Mouse (Mus musculus): ENCODE data around the gene Ebp. TPM values are rescaled to one million over a fixed set of nuclear protein-coding genes. Genes with fewer than 3 reads are reported as not detected.
A peak's percentile ranks its signal among the peaks of the same experiment; 100 is the strongest.

Gene Ebp
- total RNA-seq, 1 experiment = 85.8 TPM

GRCm38 (mm10) chrX:8205551-8205950, 12.2 kb upstream of the Ebp start:
- Histone ChIP-seq H3K36me3 (ENCODE audit: control insufficient read depth, insufficient read depth, low read length, poor library complexity, severe bottlenecking) (peaks cover 18% of the 10 kb centered on the region), H3K9me3 (ENCODE audit: control insufficient read depth, insufficient read depth, low read depth, low read length) (no peaks in the 10 kb centered on the region), H3K4me3 (ENCODE audit: insufficient read depth in 1 of 2, low read depth in 1 of 2, low read length in 2 of 2, poor library complexity in 1 of 2, severe bottlenecking in 1 of 2) (peak overlapping the region; percentile 68 to 90), H3K9ac (ENCODE audit: insufficient read depth, low read depth, low read length, poor library complexity, severe bottlenecking) (no peak overlapping the region; the same call in 1 of the 2 replicates), H3K4me1 (ENCODE audit: control insufficient read depth in 2 of 2, insufficient read depth in 2 of 2, low read length in 2 of 2, poor library complexity in 1 of 2) (peaks cover 4 to 8% of the 10 kb centered on the region in 2 experiments), H3K27ac (ENCODE audit: insufficient read depth, low read depth, low read length, poor library complexity, severe bottlenecking) (no peak overlapping the region)
- in situ Hi-C loops (cut with MboI; ENCODE audit: low sequenced_read_pairs in 2 of 2, unreplicated experiment in 2 of 2) = no loop called here
- DNase-seq (ENCODE audit: low read depth, low spot score) = no peak
- no peak for TF ChIP-seq CHD2 (IDR thresholded peaks at IDR 0.05; ENCODE audit: low read depth, low read length)
- no peak for TF ChIP-seq MAFK (IDR thresholded peaks at IDR 0.05; ENCODE audit: insufficient read depth, low read depth, low read length)
- no peak for TF ChIP-seq ZNF384 (IDR thresholded peaks at IDR 0.05; ENCODE audit: low read depth, low read length)
- TF ChIP-seq ZC3H11A (IDR thresholded peaks at IDR 0.05; ENCODE audit: borderline replicate concordance, low read depth, low read length) = no peak
- no peak for TF ChIP-seq HCFC1 (IDR thresholded peaks at IDR 0.05; ENCODE audit: borderline replicate concordance, insufficient read depth, low read length)

GRCm38 (mm10) chrX:8205088-8205487, 11.8 kb upstream of the Ebp start:
- no peak for TF ChIP-seq ZC3H11A (IDR thresholded peaks at IDR 0.05; ENCODE audit: borderline replicate concordance, low read depth, low read length)
- TF ChIP-seq CHD2 (IDR thresholded peaks at IDR 0.05; ENCODE audit: low read depth, low read length) = no peak
- TF ChIP-seq HCFC1 (IDR thresholded peaks at IDR 0.05; ENCODE audit: borderline replicate concordance, insufficient read depth, low read length) = no peak
- no peak for TF ChIP-seq ZNF384 (IDR thresholded peaks at IDR 0.05; ENCODE audit: low read depth, low read length)
- TF ChIP-seq MAFK (IDR thresholded peaks at IDR 0.05; ENCODE audit: insufficient read depth, low read depth, low read length) = no peak
- Histone ChIP-seq H3K9ac (ENCODE audit: insufficient read depth, low read depth, low read length, poor library complexity, severe bottlenecking) (no peak overlapping the region), H3K36me3 (ENCODE audit: control insufficient read depth, insufficient read depth, low read length, poor library complexity, severe bottlenecking) (peaks cover 19% of the 10 kb centered on the region), H3K9me3 (ENCODE audit: control insufficient read depth, insufficient read depth, low read depth, low read length) (no peaks in the 10 kb centered on the region), H3K4me1 (ENCODE audit: control insufficient read depth in 2 of 2, insufficient read depth in 2 of 2, low read length in 2 of 2, poor library complexity in 1 of 2) (peaks cover 4 to 8% of the 10 kb centered on the region in 2 experiments), H3K4me3 (ENCODE audit: insufficient read depth in 1 of 2, low read depth in 1 of 2, low read length in 2 of 2, poor library complexity in 1 of 2, severe bottlenecking in 1 of 2) (peak overlapping the region in 1 of 2 experiments; percentile 90; a peak in 1 of 4 replicates), H3K27ac (ENCODE audit: insufficient read depth, low read depth, low read length, poor library complexity, severe bottlenecking) (no peak overlapping the region)
- no peak for DNase-seq (ENCODE audit: low read depth, low spot score)
- in situ Hi-C loops (cut with MboI; ENCODE audit: low sequenced_read_pairs in 2 of 2, unreplicated experiment in 2 of 2) = no loop called here

GRCm38 (mm10) chrX:8204076-8204475, 10.8 kb upstream of the Ebp start:
- Histone ChIP-seq H3K4me1 (ENCODE audit: control insufficient read depth in 2 of 2, insufficient read depth in 2 of 2, low read length in 2 of 2, poor library complexity in 1 of 2) (peaks cover 4 to 9% of the 10 kb centered on the region in 2 experiments), H3K9me3 (ENCODE audit: control insufficient read depth, insufficient read depth, low read depth, low read length) (no peaks in the 10 kb centered on the region), H3K4me3 (ENCODE audit: insufficient read depth in 1 of 2, low read depth in 1 of 2, low read length in 2 of 2, poor library complexity in 1 of 2, severe bottlenecking in 1 of 2) (no peak overlapping the region; a peak in 1 of 4 replicates), H3K36me3 (ENCODE audit: control insufficient read depth, insufficient read depth, low read length, poor library complexity, severe bottlenecking) (peaks cover 26% of the 10 kb centered on the region), H3K9ac (ENCODE audit: insufficient read depth, low read depth, low read length, poor library complexity, severe bottlenecking) (no peak overlapping the region), H3K27ac (ENCODE audit: insufficient read depth, low read depth, low read length, poor library complexity, severe bottlenecking) (no peak overlapping the region)
- DNase-seq (ENCODE audit: low read depth, low spot score) = no peak
- TF ChIP-seq CHD2 (IDR thresholded peaks at IDR 0.05; ENCODE audit: low read depth, low read length) (no peak), ZNF384 (IDR thresholded peaks at IDR 0.05; ENCODE audit: low read depth, low read length) (no peak), ZC3H11A (IDR thresholded peaks at IDR 0.05; ENCODE audit: borderline replicate concordance, low read depth, low read length) (no peak), MAFK (IDR thresholded peaks at IDR 0.05; ENCODE audit: insufficient read depth, low read depth, low read length) (no peak), HCFC1 (IDR thresholded peaks at IDR 0.05; ENCODE audit: borderline replicate concordance, insufficient read depth, low read length) (no peak)
- in situ Hi-C loops (cut with MboI; ENCODE audit: low sequenced_read_pairs in 2 of 2, unreplicated experiment in 2 of 2) = no loop called here

- no peak for TF ChIP-seq HCFC1 (IDR thresholded peaks at IDR 0.05; ENCODE audit: borderline replicate concordance, insufficient read depth, low read length)
- no peak for TF ChIP-seq MAFK (IDR thresholded peaks at IDR 0.05; ENCODE audit: insufficient read depth, low read depth, low read length)
- TF ChIP-seq CHD2 (IDR thresholded peaks at IDR 0.05; ENCODE audit: low read depth, low read length) = no peak
- TF ChIP-seq ZC3H11A (IDR thresholded peaks at IDR 0.05; ENCODE audit: borderline replicate concordance, low read depth, low read length) = no peak
- TF ChIP-seq ZNF384 (IDR thresholded peaks at IDR 0.05; ENCODE audit: low read depth, low read length) = no peak
- Histone ChIP-seq H3K4me3 (ENCODE audit: insufficient read depth in 1 of 2, low read depth in 1 of 2, low read length in 2 of 2, poor library complexity in 1 of 2, severe bottlenecking in 1 of 2) (no peak overlapping the region), H3K4me1 (ENCODE audit: control insufficient read depth in 2 of 2, insufficient read depth in 2 of 2, low read length in 2 of 2, poor library complexity in 1 of 2) (peaks cover 4 to 6% of the 10 kb centered on the region in 2 experiments), H3K9me3 (ENCODE audit: control insufficient read depth, insufficient read depth, low read depth, low read length) (no peaks in the 10 kb centered on the region), H3K36me3 (ENCODE audit: control insufficient read depth, insufficient read depth, low read length, poor library complexity, severe bottlenecking) (peaks cover 32% of the 10 kb centered on the region), H3K27ac (ENCODE audit: insufficient read depth, low read depth, low read length, poor library complexity, severe bottlenecking) (no peak overlapping the region), H3K9ac (ENCODE audit: insufficient read depth, low read depth, low read length, poor library complexity, severe bottlenecking) (no peak overlapping the region)
- in situ Hi-C loops (cut with MboI; ENCODE audit: low sequenced_read_pairs in 2 of 2, unreplicated experiment in 2 of 2) = no loop called here
- DNase-seq (ENCODE audit: low read depth, low spot score) = no peak
These were observed 9.8 kb upstream of the Ebp start for GRCm38 (mm10) chrX:8203105-8203504.

Data from ES-E14 (cell line).